Mouse (Mus musculus): ENCODE data around the gene Amot.

GRCm38 (mm10) chrX:145482383-145482782 lies 22.6 kb downstream of the Amot start:
- TF ChIP-seq CTCF (IDR thresholded peaks at IDR 0.05; ENCODE audit: insufficient read depth, low read length) (no peak), POLR2A (IDR thresholded peaks at IDR 0.05; ENCODE audit: borderline replicate concordance, extremely low read depth, low read depth, low read length) (no peak)

Data from lung, adult 2 months (tissue).